Mouse (Mus musculus) liver, embryonic 14.5 days (tissue): ENCODE measurements around the gene Fap.

ENCODE experiments used
- CTCF ChIP-seq: IDR thresholded peaks from 2 replicates; pipeline ENCODE4 v1.5.1; 2016; ENCODE audit warnings: antibody characterized with exemption, low read depth, control low read depth
- EP300 ChIP-seq: IDR thresholded peaks from 2 replicates; pipeline ENCODE4 v1.6.1; 2016; ENCODE audit warnings: antibody characterized with exemption, low read depth

DNA sequence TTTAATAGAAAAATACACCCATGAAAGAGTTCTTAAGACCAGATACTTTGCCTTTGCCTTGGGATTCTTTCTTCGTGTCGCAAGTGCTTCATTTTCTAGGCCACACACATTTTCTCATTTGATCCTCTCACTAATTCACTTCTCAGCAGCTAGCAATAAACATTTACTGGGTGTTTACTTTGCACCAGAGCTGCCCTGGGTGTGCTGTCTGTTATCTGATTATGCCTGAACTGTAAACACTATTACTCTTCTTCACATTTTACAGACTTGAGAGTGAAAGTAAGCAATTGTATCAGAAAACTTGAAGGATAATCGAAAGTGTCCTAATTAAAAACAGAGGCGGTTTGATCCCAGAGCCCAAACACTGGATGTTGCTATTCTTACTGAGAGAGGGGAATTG is 15.5 kb upstream of the Fap start:
- no peak for TF ChIP-seq EP300
- no peak for TF ChIP-seq CTCF
